Comparison of ENCODE assay signal across 13 mouse cellular contexts in genomic region chrX:103624426-103625168, GRCm38 (mm10). TPM values are rescaled to one million over a fixed set of nuclear protein-coding genes. Genes with fewer than 3 reads are reported as not detected.
DNase-seq lines count a peak whose midpoint lies in the region; ATAC-seq lines count a peak whose summit lies in the region.
"Had no signal": no experiment of that assay in that cellular context is flagged by ENCODE, and none has a peak within 500 bp of the region (broad histone marks: within the 10 kb centered on the region; RNA-seq: fewer than 3 reads in every experiment).

No protein-coding gene starts in this region.

- no peaks in the 10 kb centered on the region for H3K36me3 ChIP-seq in megakaryocyte, embryonic 14.5 days (replicated peaks; ENCODE audit: low read length)
- no peaks in the 10 kb centered on the region for H3K36me3 ChIP-seq in splenic B cell, adult 2 months (ENCODE audit: control insufficient read depth, insufficient read depth, low read length, poor library complexity, severe bottlenecking)
- H3K36me3 ChIP-seq: midbrain, embryonic 12.5 days had no signal

- intact Hi-C loops in heart, postnatal 14 days (cut with DNase I): loop anchor here (1.0 to 10.0 kb wide), 3 partner anchors 48 to 220 kb away; no protein-coding TSS in a partner anchor

- H3K9me3 ChIP-seq in megakaryocyte, embryonic 14.5 days: no peaks in the 10 kb centered on the region
- H3K9me3 ChIP-seq: midbrain, embryonic 12.5 days had no signal

- ATAC-seq in megakaryocyte, adult 5-6 weeks (ENCODE audit: poor library complexity, severe bottlenecking): no peak
- ATAC-seq in activated CD4-positive, CD25-positive, alpha-beta regulatory T cell, adult 4 months: no peak

- peak overlapping the region; percentile 38 for H3K4me3 ChIP-seq in megakaryocyte, embryonic 14.5 days (replicated peaks)

- no peaks in the 10 kb centered on the region for H3K27me3 ChIP-seq in megakaryocyte, embryonic 14.5 days (replicated peaks)
- no peaks in the 10 kb centered on the region for H3K27me3 ChIP-seq in splenic B cell, adult 2 months (ENCODE audit: control insufficient read depth, insufficient read depth, low read length, poor library complexity, severe bottlenecking)

- peak; percentile 31 for DNase-seq in heart, adult 11 months
- DNase-seq in heart, postnatal 14 days: no peak
- DNase-seq in cerebellum, adult 9-11 months: peak; percentile 41
- DNase-seq in splenic B cell, adult 2 months (ENCODE audit: low read depth, low spot score): peak; percentile 53
- no peak for DNase-seq in urinary bladder, postnatal 25 days (ENCODE audit: low spot score)

- peaks cover 15% of the 10 kb centered on the region for H3K4me1 ChIP-seq in megakaryocyte, embryonic 14.5 days

RNA-seq across cellular contexts. Expression of gene Zcchc13, which starts 5.8 kb away (rescaled TPM):
- not detected for total RNA-seq in heart, postnatal 14 days (2021)
- not detected in 2 replicates for polyA plus RNA-seq in megakaryocyte, embryonic 14.5 days (2012; ENCODE audit: insufficient read depth, low replicate concordance)
- total RNA-seq in megakaryocyte, adult 5-6 weeks (2015): 0.30 TPM in 1 of 2 replicates, not detected in the other
- not detected in 2 replicates for total RNA-seq in megakaryocyte, adult 5-6 weeks (2017)
- polyA plus RNA-seq in activated CD4-positive, CD25-positive, alpha-beta regulatory T cell, adult 4 months (2017; shearing (Covaris generic)): not detected
- total RNA-seq: ES-E14; gastrocnemius, postnatal 4 days; layer of hippocampus, postnatal 14 days had no signal
- polyA plus RNA-seq: midbrain, embryonic 12.5 days; spleen, adult 2 months had no signal

Comparison
In these comparisons a context has a peak if more than half of its experiments do, and no peak if none do; other contexts are left out.
1. DNase-seq: peak in heart, adult 11 months (single experiment), cerebellum, adult 9-11 months (single experiment) and splenic B cell, adult 2 months (single experiment); none in heart, postnatal 14 days (0 of 2) and urinary bladder, postnatal 25 days (single experiment).